Mouse (Mus musculus) liver, embryonic 12.5 days (tissue): ENCODE measurements around the gene Pde4a. TPM values are rescaled to one million over a fixed set of nuclear protein-coding genes. Genes with fewer than 3 reads are reported as not detected.
A peak's percentile ranks its signal among the peaks of the same experiment; 100 is the strongest.

Experiments used
- ATAC-seq: fragments of 200-750 bp; cut with Nextera tagmentation; 2 replicates; pipeline ENCODE4 v1.8.0; 2017; ENCODE audit warnings: moderate number of reproducible peaks, mild to moderate bottlenecking, moderate library complexity
- H3K27ac ChIP-seq: fragments of 300-500 bp; sonication (generic); 2 replicates; pipeline ENCODE4 v1.5.1; 2016; ENCODE audit warnings: mild to moderate bottlenecking
- H3K27me3 ChIP-seq: fragments of 300-500 bp; sonication (generic); replicated peaks from 2 replicates; pipeline ENCODE4 v1.6.1; 2016; ENCODE audit warnings: mild to moderate bottlenecking, moderate library complexity
- H3K36me3 ChIP-seq: fragments of 300-500 bp; sonication (generic); 2 replicates; pipeline ENCODE4 v1.6.1; 2016; ENCODE audit warnings: mild to moderate bottlenecking, moderate library complexity
- H3K4me1 ChIP-seq: fragments of 300-500 bp; sonication (generic); 2 replicates; pipeline ENCODE4 v1.6.1; 2016
- H3K4me2 ChIP-seq: fragments of 300-500 bp; sonication (generic); 2 replicates; pipeline ENCODE4 v1.6.1; 2016; ENCODE audit warnings: mild to moderate bottlenecking, moderate library complexity
- H3K4me3 ChIP-seq: fragments of 300-500 bp; sonication (generic); 2 replicates; pipeline ENCODE4 v1.5.1; 2016; ENCODE audit warnings: mild to moderate bottlenecking, moderate library complexity
- H3K9ac ChIP-seq: fragments of 300-500 bp; sonication (generic); 2 replicates; pipeline ENCODE4 v1.6.1; 2016; ENCODE audit warnings: mild to moderate bottlenecking, moderate library complexity
- H3K9me3 ChIP-seq: fragments of 300-500 bp; sonication (generic); replicated peaks from 2 replicates; pipeline ENCODE4 v1.6.1; 2016; ENCODE audit warnings: mild to moderate bottlenecking, moderate library complexity
- WGBS: fragments of 180-500 bp; shearing (Covaris S2); methylation state at CpG from one replicate; pipeline ENCODE4 v1.1.7; 2016; ENCODE audit not compliant: insufficient replicate concordance; 5-methylcytosine and 5-hydroxymethylcytosine counted together
- polyA plus RNA-seq: library from polyadenylated mRNA; unstranded; fragments of >200 nt; fragmentation: Nextera tagmentation; extraction: Ambion mirVana; gene quantifications from 2 replicates; pipeline ENCODE4 v1.2.1, GENCODE M21; 2016

Pde4a gene
- polyA plus RNA-seq, 1 experiment from 2014 or later, result 2.9 TPM

DNA sequence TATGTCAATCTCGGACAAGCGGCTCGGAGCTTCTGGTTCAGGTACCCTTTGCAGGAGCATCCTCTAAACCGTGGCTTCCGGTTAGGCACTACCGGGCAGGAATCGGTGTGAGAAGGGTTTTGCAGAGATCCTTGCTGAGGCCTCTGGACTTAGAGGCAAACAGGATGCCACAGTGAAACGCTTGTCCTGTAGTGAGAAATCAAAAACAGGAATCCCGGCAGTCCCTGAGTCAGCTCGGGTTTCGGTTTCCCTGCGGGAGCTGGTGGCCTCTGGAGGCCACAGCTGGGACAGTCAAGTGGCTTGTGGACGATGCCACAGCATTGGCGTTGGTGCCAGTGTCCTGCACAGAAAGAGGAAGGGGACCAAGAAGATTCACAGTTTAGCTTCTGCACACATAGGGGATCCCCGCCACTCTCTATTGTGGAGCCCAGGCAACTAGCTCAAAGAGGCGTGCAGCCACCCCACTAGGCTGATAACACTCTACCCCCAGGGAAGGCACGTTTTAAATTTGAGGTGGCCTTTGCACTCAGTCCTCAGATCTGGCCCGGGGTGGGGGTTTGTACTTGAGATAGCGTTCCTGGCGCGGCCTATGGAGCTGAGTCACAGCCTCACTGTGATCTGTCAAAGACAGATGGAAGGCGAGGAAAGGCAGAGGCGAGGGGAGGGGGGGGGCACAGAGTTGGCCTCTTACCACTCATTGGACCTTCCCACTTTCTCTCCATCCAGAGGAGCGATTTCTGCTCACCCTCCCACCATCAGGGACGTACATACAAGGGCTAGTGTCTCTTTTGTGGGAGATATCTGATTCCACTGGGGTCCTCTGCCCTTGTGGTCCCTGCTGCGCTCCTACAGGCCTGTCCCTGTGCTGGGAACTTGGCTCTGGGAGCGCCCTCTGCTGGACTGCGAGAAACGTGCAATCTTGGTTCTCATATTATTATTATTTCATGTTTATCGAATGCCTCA, 2.9 kb downstream of the Pde4a start:
- Histone ChIP-seq H3K9ac (peak overlapping the region; percentile 68), H3K4me3 (peak overlapping the region; percentile 54), H3K27ac (peak overlapping the region; percentile 90), H3K4me2 (peak overlapping the region; percentile 84), H3K9me3 (no peaks in the 10 kb centered on the region), H3K36me3 (no peaks in the 10 kb centered on the region), H3K27me3 (peaks cover 40% of the 10 kb centered on the region), H3K4me1 (peaks cover 69% of the 10 kb centered on the region)
- 3% methylated on average over 29 of the region's 30 CpGs for WGBS
- peak; percentile 87 for ATAC-seq

DNA sequence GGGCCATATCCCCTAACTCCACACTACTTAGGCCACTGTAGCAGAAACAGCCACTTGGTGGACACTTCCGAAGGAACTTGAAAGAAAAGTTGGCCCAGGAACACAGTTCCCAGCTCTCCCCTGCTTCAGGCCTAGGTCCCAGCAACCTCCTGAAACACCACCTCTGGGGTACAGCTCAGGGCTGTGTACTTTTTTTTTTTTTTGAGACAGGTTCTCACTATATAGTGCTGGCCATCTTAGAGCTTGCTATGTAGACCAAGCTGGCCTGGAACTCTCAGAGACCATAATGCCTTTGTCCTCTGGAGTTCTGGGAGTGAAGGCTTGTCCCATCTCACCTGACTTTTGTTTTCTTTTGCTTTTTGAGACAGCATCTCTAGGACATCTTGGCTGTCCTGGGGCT, 3.6 kb downstream of the Pde4a start:
- no peak overlapping the region for H3K4me3 ChIP-seq
- H3K36me3 ChIP-seq, result no peaks in the 10 kb centered on the region
- H3K9me3 ChIP-seq, result no peaks in the 10 kb centered on the region
- peak overlapping the region; percentile 84 for H3K4me2 ChIP-seq
- H3K27ac ChIP-seq, result peak overlapping the region; percentile 90
- peaks cover 33% of the 10 kb centered on the region for H3K27me3 ChIP-seq
- H3K9ac ChIP-seq, result peak overlapping the region; percentile 68; the same call in 1 of the 2 replicates
- 21% methylated on average over 1 of the region's 1 CpGs for WGBS
- H3K4me1 ChIP-seq, result peaks cover 63% of the 10 kb centered on the region
- no peak for ATAC-seq

DNA sequence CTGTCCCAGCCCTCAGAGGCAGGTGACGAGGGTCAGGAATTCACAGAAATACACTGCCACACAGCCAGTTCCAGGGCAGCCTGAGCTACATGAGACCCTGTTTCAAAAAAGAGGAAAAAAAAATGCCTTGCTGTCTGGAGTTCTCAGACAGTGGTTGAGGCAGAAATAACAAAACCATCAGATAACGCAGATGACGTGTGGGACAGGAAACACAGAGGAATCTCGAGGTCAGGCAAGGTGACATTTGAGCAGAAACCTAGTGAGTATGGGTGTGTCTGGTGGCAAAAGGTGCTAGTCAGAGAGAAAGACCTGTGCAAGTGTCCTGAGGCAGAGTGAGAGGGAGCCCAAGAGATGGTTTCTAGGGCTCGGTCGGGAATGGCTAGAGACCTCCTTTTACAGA, 6.8 kb downstream of the Pde4a start:
- Histone ChIP-seq H3K4me1 (peaks cover 31% of the 10 kb centered on the region), H3K27ac (no peak overlapping the region), H3K9ac (no peak overlapping the region), H3K27me3 (peaks cover 1% of the 10 kb centered on the region), H3K36me3 (no peaks in the 10 kb centered on the region), H3K4me3 (no peak overlapping the region), H3K9me3 (no peaks in the 10 kb centered on the region), H3K4me2 (no peak overlapping the region)
- no peak for ATAC-seq
- WGBS, result 42% methylated on average over 6 of the region's 6 CpGs

DNA sequence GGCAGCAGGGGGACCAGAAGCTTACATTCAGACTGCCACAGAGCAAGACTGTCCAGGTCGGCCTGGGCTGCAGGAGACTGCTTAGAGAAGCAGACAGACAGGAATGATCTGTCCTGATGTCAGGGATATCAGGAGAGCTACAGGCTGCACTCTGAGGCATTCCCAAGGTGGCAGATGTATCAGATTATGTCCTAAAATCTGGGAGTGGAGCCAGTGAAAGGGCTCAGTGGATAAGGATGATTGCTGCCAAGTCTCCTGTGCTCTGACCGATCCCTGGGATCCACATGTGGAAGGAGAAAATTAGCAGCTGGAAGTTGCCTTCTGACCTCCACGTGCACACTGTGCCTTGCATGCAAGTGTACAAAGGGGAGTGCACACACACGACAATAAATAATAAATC, 14.9 kb downstream of the Pde4a start:
- 69% methylated on average over 4 of the region's 4 CpGs for WGBS
- peaks cover 47% of the 10 kb centered on the region for H3K4me1 ChIP-seq
- H3K4me2 ChIP-seq, result no peak overlapping the region
- H3K36me3 ChIP-seq, result no peaks in the 10 kb centered on the region
- H3K27ac ChIP-seq, result no peak overlapping the region
- H3K9ac ChIP-seq, result no peak overlapping the region
- H3K9me3 ChIP-seq, result no peaks in the 10 kb centered on the region
- 0 out of 2 replicates have a peak, but pooled peaks cover 2% of the 10 kb centered on the region for H3K27me3 ChIP-seq
- no peak overlapping the region for H3K4me3 ChIP-seq
- ATAC-seq, result no peak

DNA sequence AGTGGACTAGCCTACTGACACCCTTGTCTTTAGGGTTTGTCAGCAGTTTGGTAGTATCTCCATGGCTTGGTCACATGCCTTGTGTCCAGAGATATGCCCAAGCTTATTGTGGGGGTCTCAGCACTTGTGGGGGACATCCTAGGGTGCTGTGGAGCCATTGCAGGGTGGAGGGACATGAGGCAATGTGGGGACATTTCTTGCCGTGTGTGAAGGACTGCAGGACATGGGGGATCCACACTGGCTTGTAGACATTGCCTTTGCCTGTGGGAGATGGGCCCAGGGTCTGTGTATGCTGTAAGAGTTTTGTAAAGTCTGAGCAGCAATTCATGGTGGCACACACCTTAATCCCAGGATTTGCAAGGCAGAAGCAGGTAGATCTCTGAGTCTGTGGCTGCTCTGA, 15.3 kb downstream of the Pde4a start:
- Histone ChIP-seq H3K9ac (no peak overlapping the region), H3K36me3 (no peaks in the 10 kb centered on the region), H3K4me1 (peaks cover 51% of the 10 kb centered on the region), H3K27me3 (0 out of 2 replicates have a peak, but pooled peaks cover 2% of the 10 kb centered on the region), H3K4me2 (peak overlapping the region; percentile 87), H3K4me3 (no peak overlapping the region; the same call in 1 of the 2 replicates), H3K27ac (0 out of 2 replicates have a peak overlapping the region, but pooled peaks have one; percentile 11), H3K9me3 (no peaks in the 10 kb centered on the region)
- no peak for ATAC-seq
- 40% methylated on average over 1 of the region's 1 CpGs for WGBS

DNA sequence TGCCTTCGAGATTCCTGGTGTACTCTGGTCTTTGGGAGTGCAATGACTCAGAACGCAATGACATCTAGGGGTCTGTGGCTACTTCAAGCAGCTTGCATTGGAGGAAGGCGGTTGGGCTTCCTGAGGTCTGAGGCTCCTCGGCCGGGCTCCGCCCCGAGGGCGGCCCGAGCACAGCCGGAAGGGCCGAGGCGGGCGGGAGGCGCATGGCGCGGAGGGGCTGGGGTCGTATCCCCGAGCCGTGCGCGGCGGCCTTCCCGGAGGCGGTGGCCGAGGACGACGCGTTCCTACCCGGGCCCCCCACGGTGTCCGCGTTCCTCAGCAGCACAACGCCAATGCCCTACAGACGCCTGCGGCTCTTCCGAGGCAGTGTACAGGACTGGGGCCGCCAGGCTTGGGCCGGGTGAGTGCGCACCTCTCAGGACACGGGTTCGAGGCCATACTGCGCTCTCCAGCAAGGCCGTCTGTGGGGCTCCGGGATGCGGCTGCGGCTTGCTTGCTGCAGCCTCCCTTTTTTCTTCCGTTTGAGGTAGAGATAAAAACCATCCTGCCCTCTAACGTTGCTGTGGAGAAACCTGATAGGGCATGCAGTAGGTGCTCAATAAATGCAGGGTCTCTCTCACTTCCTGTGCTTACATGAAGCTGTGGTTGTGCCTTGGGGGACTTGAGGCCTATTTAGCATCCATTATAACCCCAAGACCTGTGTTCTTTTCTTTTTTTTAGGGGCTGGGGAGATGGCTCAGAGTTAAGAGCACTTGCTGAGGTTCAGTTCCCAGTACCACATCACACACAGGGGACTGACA, 16.1 kb downstream of the Pde4a start:
- peak overlapping the region; percentile 79 for H3K27ac ChIP-seq
- ATAC-seq, result 0 out of 2 replicates have a peak, but pooled peaks have one; percentile 26
- peak overlapping the region; percentile 66 for H3K4me3 ChIP-seq
- peaks cover 58% of the 10 kb centered on the region for H3K4me1 ChIP-seq
- no peaks in the 10 kb centered on the region for H3K9me3 ChIP-seq
- H3K36me3 ChIP-seq, result no peaks in the 10 kb centered on the region
- peak overlapping the region; percentile 87 for H3K4me2 ChIP-seq
- H3K27me3 ChIP-seq, result 0 out of 2 replicates have a peak, but pooled peaks cover 2% of the 10 kb centered on the region
- 2% methylated on average over 48 of the region's 48 CpGs for WGBS
- peak overlapping the region; percentile 74 for H3K9ac ChIP-seq

DNA sequence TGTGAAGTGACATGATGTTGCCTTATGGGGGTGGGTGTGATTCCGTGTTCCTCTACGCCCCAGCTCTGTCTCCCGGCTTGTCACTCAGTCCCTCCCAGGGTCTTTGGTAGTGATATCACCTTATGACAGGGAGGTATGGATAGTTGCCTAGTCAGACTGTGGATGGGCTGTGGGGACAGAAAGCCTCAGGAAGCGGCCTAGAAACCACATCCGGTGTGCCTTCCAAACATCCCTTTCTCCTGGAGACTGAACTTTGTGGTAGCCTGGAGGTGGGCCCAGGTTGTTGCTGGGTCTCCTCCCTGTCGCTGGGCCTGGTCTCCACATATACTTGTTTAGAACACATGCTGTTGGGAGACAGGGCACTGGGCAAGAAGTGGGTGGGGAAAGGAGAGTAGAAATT, 17.9 kb downstream of the Pde4a start:
- H3K9ac ChIP-seq, result peak overlapping the region; percentile 63; the same call in 1 of the 2 replicates
- no peaks in the 10 kb centered on the region for H3K36me3 ChIP-seq
- H3K4me2 ChIP-seq, result peak overlapping the region; percentile 82
- peak overlapping the region; percentile 49 for H3K27ac ChIP-seq
- H3K4me3 ChIP-seq, result peak overlapping the region; percentile 58
- 27% methylated on average over 6 of the region's 6 CpGs for WGBS
- H3K9me3 ChIP-seq, result no peaks in the 10 kb centered on the region
- peaks cover 58% of the 10 kb centered on the region for H3K4me1 ChIP-seq
- 0 out of 2 replicates have a peak, but pooled peaks cover 2% of the 10 kb centered on the region for H3K27me3 ChIP-seq
- ATAC-seq, result no peak

DNA sequence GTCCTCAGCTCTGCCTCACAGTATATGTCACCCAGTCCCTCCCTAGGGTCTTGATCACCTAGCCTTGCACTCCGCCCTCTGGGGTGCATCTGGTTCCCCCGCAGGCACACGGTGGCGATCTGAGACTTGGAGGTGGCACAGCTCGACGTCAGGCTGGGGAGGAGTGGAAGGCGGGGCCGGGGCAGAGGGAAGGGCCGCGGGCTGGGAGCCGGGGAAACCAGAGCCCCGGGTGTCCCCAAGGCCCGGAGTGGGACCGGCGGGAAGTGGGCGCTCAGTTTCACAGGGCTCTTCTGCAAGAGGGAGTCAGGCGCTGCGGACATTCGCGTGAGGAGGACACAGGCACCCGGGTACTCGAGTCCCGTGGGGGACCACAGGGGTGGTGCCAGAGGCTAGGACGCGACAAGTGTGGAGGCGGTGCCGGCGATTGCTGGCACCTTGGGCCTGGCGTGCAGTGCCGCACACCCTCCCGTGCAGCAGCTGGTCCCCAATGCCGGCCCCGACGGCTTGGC, 18.4 kb downstream of the Pde4a start:
- 0 out of 2 replicates have a peak, but pooled peaks cover 2% of the 10 kb centered on the region for H3K27me3 ChIP-seq
- H3K4me2 ChIP-seq, result peak overlapping the region; percentile 82
- peaks cover 58% of the 10 kb centered on the region for H3K4me1 ChIP-seq
- peak overlapping the region; percentile 58 for H3K4me3 ChIP-seq
- peak; percentile 67 for ATAC-seq
- H3K27ac ChIP-seq, result no peak overlapping the region
- peak overlapping the region; percentile 63 for H3K9ac ChIP-seq
- no peaks in the 10 kb centered on the region for H3K36me3 ChIP-seq
- WGBS, result 9% methylated on average over 34 of the region's 34 CpGs
- no peaks in the 10 kb centered on the region for H3K9me3 ChIP-seq

DNA sequence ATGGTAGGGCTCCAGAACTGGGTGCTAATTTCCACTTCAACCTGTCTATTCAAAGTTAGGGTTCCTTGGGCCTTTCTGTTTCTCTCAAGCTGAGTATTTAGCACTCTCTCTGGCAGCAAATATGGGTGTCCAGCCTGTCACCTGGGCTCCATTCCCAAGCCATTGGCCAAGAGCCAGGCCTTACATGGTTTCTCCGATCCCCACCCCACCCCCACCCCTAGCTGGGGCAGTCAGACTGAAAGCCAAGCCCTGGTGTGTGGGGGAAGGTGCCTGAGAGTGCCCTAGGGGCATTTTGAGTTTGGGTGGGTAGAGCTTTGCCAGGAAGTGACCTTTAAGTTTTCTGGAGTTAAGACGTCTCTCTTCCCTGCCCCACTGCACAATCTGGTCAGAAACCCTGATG, 19.2 kb downstream of the Pde4a start:
- Histone ChIP-seq H3K4me3 (no peak overlapping the region), H3K4me2 (peak overlapping the region; percentile 82), H3K9me3 (no peaks in the 10 kb centered on the region), H3K27ac (no peak overlapping the region), H3K27me3 (0 out of 2 replicates have a peak, but pooled peaks cover 2% of the 10 kb centered on the region), H3K4me1 (peaks cover 58% of the 10 kb centered on the region), H3K36me3 (no peaks in the 10 kb centered on the region), H3K9ac (no peak overlapping the region)
- WGBS, result 51% methylated on average over 2 of the region's 2 CpGs
- no peak for ATAC-seq

DNA sequence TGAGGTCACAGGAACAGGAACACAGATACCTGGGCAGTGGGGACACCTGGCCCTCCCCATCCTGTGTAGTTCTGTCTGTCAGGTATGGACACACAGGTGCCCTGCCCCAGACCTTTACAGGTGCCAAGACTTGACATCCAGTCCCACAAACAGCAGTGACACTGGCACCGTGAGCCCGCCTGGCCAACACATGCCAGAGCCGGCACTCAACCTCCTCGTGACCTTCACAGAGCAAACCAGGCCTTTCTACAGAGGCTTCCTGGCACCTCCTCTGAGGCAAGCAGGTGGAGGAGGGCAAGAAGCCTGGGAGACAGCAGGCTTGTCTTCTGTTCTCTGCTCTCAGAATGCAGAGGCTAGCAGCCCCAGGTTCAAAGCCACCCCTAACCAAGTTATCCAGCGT, 19.9 kb downstream of the Pde4a start:
- no peak overlapping the region for H3K4me3 ChIP-seq
- 90% methylated on average over 5 of the region's 5 CpGs for WGBS
- no peak overlapping the region for H3K4me2 ChIP-seq
- H3K9me3 ChIP-seq, result no peaks in the 10 kb centered on the region
- H3K4me1 ChIP-seq, result peaks cover 58% of the 10 kb centered on the region
- no peaks in the 10 kb centered on the region for H3K36me3 ChIP-seq
- ATAC-seq, result no peak
- no peaks in the 10 kb centered on the region for H3K27me3 ChIP-seq
- no peak overlapping the region for H3K27ac ChIP-seq
- no peak overlapping the region for H3K9ac ChIP-seq

DNA sequence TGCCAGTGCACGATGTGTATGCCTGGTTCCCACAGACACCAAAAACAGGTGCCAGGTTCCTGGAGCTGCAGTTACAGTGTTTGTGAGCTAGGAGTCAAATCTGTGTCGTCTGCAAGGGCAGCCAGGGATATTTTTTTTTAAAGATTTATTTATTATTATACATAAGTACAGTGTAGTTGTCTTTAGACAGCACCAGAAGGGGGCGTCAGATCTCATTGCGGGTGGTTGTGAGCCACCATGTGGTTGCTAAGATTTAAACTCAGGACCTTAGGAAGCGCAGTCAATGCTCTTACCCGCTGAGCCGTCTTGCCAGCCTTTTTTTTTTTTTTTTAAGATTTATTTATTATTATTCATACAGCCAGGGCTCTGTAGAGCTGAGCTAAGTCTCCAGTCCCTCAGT, 24.4 kb downstream of the Pde4a start:
- H3K4me1 ChIP-seq, result peaks cover 16% of the 10 kb centered on the region
- H3K9me3 ChIP-seq, result no peaks in the 10 kb centered on the region
- ATAC-seq, result no peak
- no peaks in the 10 kb centered on the region for H3K36me3 ChIP-seq
- no peak overlapping the region for H3K9ac ChIP-seq
- WGBS, result 48% methylated on average over 7 of the region's 7 CpGs
- H3K27ac ChIP-seq, result no peak overlapping the region
- no peak overlapping the region for H3K4me3 ChIP-seq
- H3K27me3 ChIP-seq, result no peaks in the 10 kb centered on the region
- H3K4me2 ChIP-seq, result no peak overlapping the region
